Mouse (Mus musculus) intestine, postnatal 0 days (tissue): Measurements from ENCODE around the gene Med26. TPM values are rescaled to one million over a fixed set of nuclear protein-coding genes. Genes with fewer than 3 reads are reported as not detected.

Experiments used
- ATAC-seq: fragments of 200-750 bp; cut with Nextera tagmentation; 2 replicates; pipeline ENCODE4 v1.8.0; 2017; ENCODE audit warnings: mild to moderate bottlenecking, moderate TSS enrichment, moderate library complexity
- H3K27ac ChIP-seq: fragments of 300-500 bp; sonication (generic); 2 replicates; pipeline ENCODE4 v1.5.1; 2014; ENCODE audit warnings: mild to moderate bottlenecking, low read depth, low read length, moderate library complexity
- H3K27me3 ChIP-seq: fragments of 300-500 bp; sonication (generic); replicated peaks from 2 replicates; pipeline ENCODE4 v1.6.1; 2014; ENCODE audit warnings: low read length, mixed read lengths; ENCODE audit not compliant: control insufficient read depth, insufficient read depth
- H3K36me3 ChIP-seq: fragments of 300-500 bp; sonication (generic); 2 replicates; pipeline ENCODE4 v1.6.1; 2014; ENCODE audit warnings: mild to moderate bottlenecking, moderate library complexity; ENCODE audit not compliant: control insufficient read depth, insufficient read depth
- H3K4me1 ChIP-seq: fragments of 300-500 bp; sonication (generic); replicated peaks from 2 replicates; pipeline ENCODE4 v1.6.1; 2014; ENCODE audit warnings: antibody characterized with exemption, low read length, mixed read lengths; ENCODE audit not compliant: control insufficient read depth, insufficient read depth
- H3K4me2 ChIP-seq: fragments of 300-500 bp; sonication (generic); replicated peaks from 2 replicates; pipeline ENCODE4 v1.6.1; 2014; ENCODE audit warnings: low read depth, mild to moderate bottlenecking, moderate library complexity
- H3K4me3 ChIP-seq: fragments of 300-500 bp; sonication (generic); 2 replicates; pipeline ENCODE4 v1.5.1; 2014; ENCODE audit warnings: low read depth, low read length
- H3K9ac ChIP-seq: fragments of 300-500 bp; sonication (generic); 2 replicates; pipeline ENCODE4 v1.6.1; 2014; ENCODE audit warnings: mild to moderate bottlenecking, low read depth, low read length
- H3K9me3 ChIP-seq: fragments of 300-500 bp; sonication (generic); 2 replicates; pipeline ENCODE4 v1.6.1; 2016; ENCODE audit warnings: mixed run types; ENCODE audit not compliant: control insufficient read depth
- CTCF ChIP-seq: sonication (generic); IDR thresholded peaks from 2 replicates; pipeline ENCODE4 v1.5.1; 2016; ENCODE audit warnings: low read depth, mild to moderate bottlenecking, control low read depth, antibody characterized with exemption, moderate library complexity
- WGBS: fragments of 180-500 bp; shearing (Covaris S2); extraction: QIAGEN DNeasy Blood & Tissue Kit; methylation state at CpG from one replicate; pipeline ENCODE4 v1.1.7; 2014; 5-methylcytosine and 5-hydroxymethylcytosine counted together
- polyA plus RNA-seq: library from polyadenylated mRNA; unstranded; fragments of >200 nt; fragmentation: Nextera tagmentation; extraction: Ambion mirVana; gene quantifications from 2 replicates; pipeline ENCODE4 v1.2.1, GENCODE M21; 2015

Med26 gene
- polyA plus RNA-seq, 1 experiment from 2014 or later: 6.4 TPM

GRCm38 (mm10) chr8:72504637-72505314 lies 43.3 kb downstream of the Med26 start:
- no peak for TF ChIP-seq CTCF
- no peak for ATAC-seq

GRCm38 (mm10) chr8:72504137-72504536 lies 43.9 kb downstream of the Med26 start:
- Histone ChIP-seq H3K36me3 (no peaks in the 10 kb centered on the region), H3K4me2 (no peak overlapping the region), H3K4me3 (no peak overlapping the region), H3K9me3 (no peaks in the 10 kb centered on the region), H3K27me3 (no peaks in the 10 kb centered on the region), H3K9ac (no peak overlapping the region), H3K4me1 (peaks cover 8% of the 10 kb centered on the region), H3K27ac (no peak overlapping the region)
- ATAC-seq: no peak
- TF ChIP-seq CTCF: no peak

More at GRCm38 (mm10) chr8:72504637-72505314, 43.3 kb downstream of the Med26 start:
- Histone ChIP-seq H3K27me3 (no peaks in the 10 kb centered on the region), H3K9ac (no peak overlapping the region), H3K36me3 (no peaks in the 10 kb centered on the region), H3K27ac (no peak overlapping the region), H3K4me2 (no peak overlapping the region), H3K4me3 (no peak overlapping the region), H3K4me1 (peaks cover 9% of the 10 kb centered on the region), H3K9me3 (no peaks in the 10 kb centered on the region)

- Histone ChIP-seq H3K4me3 (no peak overlapping the region), H3K4me2 (no peak overlapping the region), H3K27me3 (no peaks in the 10 kb centered on the region), H3K36me3 (peaks cover 16% of the 10 kb centered on the region), H3K9me3 (no peaks in the 10 kb centered on the region), H3K9ac (no peak overlapping the region), H3K4me1 (peaks cover 4% of the 10 kb centered on the region; the same call in 1 of the 2 replicates), H3K27ac (peak overlapping the region; percentile 63)
- 93% methylated on average over 1 of the region's 1 CpGs for WGBS
- ATAC-seq: no peak
- TF ChIP-seq CTCF: peak; percentile 22; the same call in 1 of the 2 replicates
These were observed 47.5 kb downstream of the Med26 start for GRCm38 (mm10) chr8:72500521-72500931.

GRCm38 (mm10) chr8:72499521-72500284 lies 48.4 kb downstream of the Med26 start:
- peaks cover 4% of the 10 kb centered on the region; the same call in 1 of the 2 replicates for H3K4me1 ChIP-seq
- H3K9ac ChIP-seq: no peak overlapping the region
- WGBS: 53% methylated on average over 2 of the region's 2 CpGs
- TF ChIP-seq CTCF: no peak
- peak; percentile 66 for ATAC-seq
- H3K27ac ChIP-seq: peak overlapping the region; percentile 63
- H3K4me2 ChIP-seq: no peak overlapping the region
- peaks cover 24% of the 10 kb centered on the region for H3K36me3 ChIP-seq
- no peak overlapping the region for H3K4me3 ChIP-seq
- no peaks in the 10 kb centered on the region for H3K9me3 ChIP-seq
- no peaks in the 10 kb centered on the region for H3K27me3 ChIP-seq

- Histone ChIP-seq H3K27me3 (no peaks in the 10 kb centered on the region), H3K4me3 (no peak overlapping the region), H3K9me3 (no peaks in the 10 kb centered on the region), H3K4me1 (peaks cover 5% of the 10 kb centered on the region; the same call in 1 of the 2 replicates), H3K27ac (peak overlapping the region; percentile 63; the same call in 1 of the 2 replicates), H3K36me3 (peaks cover 27% of the 10 kb centered on the region), H3K4me2 (no peak overlapping the region), H3K9ac (no peak overlapping the region)
- TF ChIP-seq CTCF: no peak
- WGBS: 81% methylated on average over 4 of the region's 4 CpGs
- ATAC-seq: no peak
These were observed 49.5 kb downstream of the Med26 start for GRCm38 (mm10) chr8:72498527-72498926.

- Histone ChIP-seq H3K4me2 (no peak overlapping the region), H3K27ac (no peak overlapping the region; the same call in 1 of the 2 replicates), H3K9me3 (no peaks in the 10 kb centered on the region), H3K27me3 (no peaks in the 10 kb centered on the region), H3K4me3 (no peak overlapping the region), H3K4me1 (peaks cover 6% of the 10 kb centered on the region; the same call in 1 of the 2 replicates), H3K9ac (no peak overlapping the region), H3K36me3 (peaks cover 27% of the 10 kb centered on the region)
- ATAC-seq: no peak
- 70% methylated on average over 1 of the region's 1 CpGs for WGBS
- TF ChIP-seq CTCF: no peak
These were observed 50.2 kb downstream of the Med26 start for GRCm38 (mm10) chr8:72497911-72498310.
